Mouse (Mus musculus): ENCODE measurements around the gene Klhl40. TPM values are rescaled to one million over a fixed set of nuclear protein-coding genes. Genes with fewer than 3 reads are reported as not detected.

Gene Klhl40
- total and polyA plus RNA-seq, 2 experiments from 2014 or later: 14.5 to 20.7 TPM

GRCm38 (mm10) chr9:121819073-121819770 lies 41.8 kb downstream of the Klhl40 start:
- H3K27ac ChIP-seq (ENCODE audit: low read depth): no peak overlapping the region
- no peaks in the 10 kb centered on the region for H3K36me3 ChIP-seq (replicated peaks; ENCODE audit: control insufficient read depth, insufficient read depth, low read length)
- no peak overlapping the region for H3K9ac ChIP-seq (replicated peaks; ENCODE audit: low read depth, low read length)
- H3K4me2 ChIP-seq (ENCODE audit: low read depth, low read length): no peak overlapping the region
- no peak overlapping the region for H3K4me3 ChIP-seq (ENCODE audit: low read depth, low read length)
- ATAC-seq (ENCODE audit: insufficient read depth, low read depth) (no peak), DNase-seq (ENCODE audit: low spot score) (no peak)
- no peaks in the 10 kb centered on the region for H3K27me3 ChIP-seq (ENCODE audit: control insufficient read depth, insufficient read depth, low read length)
- H3K9me3 ChIP-seq (replicated peaks; ENCODE audit: control insufficient read depth, low read length): no peaks in the 10 kb centered on the region
- H3K4me1 ChIP-seq (ENCODE audit: control insufficient read depth, insufficient read depth): peaks cover 10% of the 10 kb centered on the region; the same call in 1 of the 2 replicates
- 70% methylated on average over 9 of the region's 9 CpGs for WGBS
- TF ChIP-seq EP300 (IDR thresholded peaks at IDR 0.05; ENCODE audit: low read depth) (no peak), CTCF (IDR thresholded peaks at IDR 0.05; ENCODE audit: low read depth) (no peak)

DNA sequence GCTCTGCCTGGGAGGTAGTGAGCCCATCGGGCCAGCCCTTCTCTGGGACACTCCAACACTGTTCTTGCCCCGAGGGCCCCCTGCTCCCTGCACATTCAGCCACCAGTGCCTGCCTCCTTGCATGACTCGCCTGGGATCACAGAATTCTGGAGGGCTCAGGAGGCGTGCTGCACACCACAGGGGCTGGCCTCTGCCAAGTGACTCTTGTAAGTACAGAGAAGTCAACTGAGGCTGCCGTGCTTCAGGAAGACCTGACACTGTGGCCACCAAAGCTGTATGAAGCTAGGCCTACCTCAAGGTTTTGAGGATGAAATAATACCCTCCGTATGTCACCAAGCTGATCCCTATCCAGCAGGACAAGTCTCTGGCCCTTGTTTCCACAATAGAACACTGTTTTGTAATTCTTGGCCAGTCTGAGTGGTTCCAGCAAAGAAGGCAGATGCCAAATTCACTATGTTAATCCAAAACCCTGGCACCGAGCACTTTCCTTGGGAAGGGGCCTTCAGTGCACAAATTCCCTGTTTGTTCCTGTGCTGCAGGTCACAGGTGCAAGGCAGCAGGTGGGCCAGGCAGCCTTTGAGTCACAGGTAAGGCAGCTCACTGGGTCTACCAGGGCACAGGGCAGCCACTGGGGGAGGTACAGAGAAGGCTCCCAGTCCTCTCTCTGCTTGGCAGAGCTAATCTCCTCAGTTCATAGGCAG lies 42.5 kb downstream of the Klhl40 start:
- H3K27ac ChIP-seq (ENCODE audit: low read depth): no peak overlapping the region
- H3K9ac ChIP-seq (replicated peaks; ENCODE audit: low read depth, low read length): no peak overlapping the region
- H3K9me3 ChIP-seq (replicated peaks; ENCODE audit: control insufficient read depth, low read length): no peaks in the 10 kb centered on the region
- ATAC-seq (ENCODE audit: insufficient read depth, low read depth) (no peak), DNase-seq (ENCODE audit: low spot score) (no peak)
- no peak for TF ChIP-seq CTCF (IDR thresholded peaks at IDR 0.05; ENCODE audit: low read depth)
- no peak for TF ChIP-seq EP300 (IDR thresholded peaks at IDR 0.05; ENCODE audit: low read depth)
- H3K27me3 ChIP-seq (ENCODE audit: control insufficient read depth, insufficient read depth, low read length): no peaks in the 10 kb centered on the region
- no peak overlapping the region for H3K4me3 ChIP-seq (ENCODE audit: low read depth, low read length)
- H3K4me2 ChIP-seq (ENCODE audit: low read depth, low read length): no peak overlapping the region
- WGBS: 41% methylated on average over 7 of the region's 7 CpGs
- H3K36me3 ChIP-seq (replicated peaks; ENCODE audit: control insufficient read depth, insufficient read depth, low read length): no peaks in the 10 kb centered on the region
- peaks cover 10% of the 10 kb centered on the region; the same call in 1 of the 2 replicates for H3K4me1 ChIP-seq (ENCODE audit: control insufficient read depth, insufficient read depth)

DNA sequence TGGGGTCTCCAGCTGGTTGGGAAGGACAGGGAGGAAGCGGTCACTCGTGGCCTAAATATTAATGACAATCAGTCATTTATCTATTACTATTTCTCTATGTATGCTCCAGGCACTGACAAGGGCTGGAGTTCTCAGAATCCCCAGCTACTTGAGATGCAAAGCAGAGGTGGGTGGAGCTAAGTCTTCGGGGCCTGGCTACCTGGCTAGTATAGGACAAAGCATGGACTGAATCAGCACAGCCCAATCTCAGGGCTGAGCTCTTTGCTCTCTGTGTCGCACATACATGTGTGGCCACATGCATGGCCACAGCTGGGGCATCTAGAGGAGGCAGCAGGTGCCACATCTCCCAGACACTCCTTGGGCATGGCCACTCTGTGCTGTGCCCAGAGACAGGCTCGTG lies 43.4 kb downstream of the Klhl40 start:
- no peaks in the 10 kb centered on the region for H3K27me3 ChIP-seq (ENCODE audit: control insufficient read depth, insufficient read depth, low read length)
- H3K4me1 ChIP-seq (ENCODE audit: control insufficient read depth, insufficient read depth): peaks cover 10% of the 10 kb centered on the region; the same call in 1 of the 2 replicates
- H3K36me3 ChIP-seq (replicated peaks; ENCODE audit: control insufficient read depth, insufficient read depth, low read length): no peaks in the 10 kb centered on the region
- DNase-seq (ENCODE audit: low spot score) (no peak), ATAC-seq (ENCODE audit: insufficient read depth, low read depth) (no peak)
- no peak for TF ChIP-seq CTCF (IDR thresholded peaks at IDR 0.05; ENCODE audit: low read depth)
- no peak for TF ChIP-seq EP300 (IDR thresholded peaks at IDR 0.05; ENCODE audit: low read depth)
- 76% methylated on average over 5 of the region's 5 CpGs for WGBS
- H3K27ac ChIP-seq (ENCODE audit: low read depth): no peak overlapping the region
- H3K4me3 ChIP-seq (ENCODE audit: low read depth, low read length): no peak overlapping the region
- H3K4me2 ChIP-seq (ENCODE audit: low read depth, low read length): no peak overlapping the region
- H3K9me3 ChIP-seq (replicated peaks; ENCODE audit: control insufficient read depth, low read length): no peaks in the 10 kb centered on the region
- no peak overlapping the region for H3K9ac ChIP-seq (replicated peaks; ENCODE audit: low read depth, low read length)

- no peak overlapping the region for H3K4me2 ChIP-seq (ENCODE audit: low read depth, low read length)
- H3K9ac ChIP-seq (replicated peaks; ENCODE audit: low read depth, low read length): no peak overlapping the region
- WGBS: 40% methylated on average over 6 of the region's 6 CpGs
- peaks cover 10% of the 10 kb centered on the region; the same call in 1 of the 2 replicates for H3K4me1 ChIP-seq (ENCODE audit: control insufficient read depth, insufficient read depth)
- H3K27me3 ChIP-seq (ENCODE audit: control insufficient read depth, insufficient read depth, low read length): no peaks in the 10 kb centered on the region; the same call in 1 of the 2 replicates
- H3K4me3 ChIP-seq (ENCODE audit: low read depth, low read length): no peak overlapping the region
- ATAC-seq (ENCODE audit: insufficient read depth, low read depth): peak; percentile 54
- DNase-seq (ENCODE audit: low spot score): no peak
- no peak for TF ChIP-seq CTCF (IDR thresholded peaks at IDR 0.05; ENCODE audit: low read depth)
- no peaks in the 10 kb centered on the region for H3K9me3 ChIP-seq (replicated peaks; ENCODE audit: control insufficient read depth, low read length)
- H3K36me3 ChIP-seq (replicated peaks; ENCODE audit: control insufficient read depth, insufficient read depth, low read length): no peaks in the 10 kb centered on the region
- peak overlapping the region; percentile 47 for H3K27ac ChIP-seq (ENCODE audit: low read depth)
Observed at GRCm38 (mm10) chr9:121822585-121822991, 45.2 kb downstream of the Klhl40 start.

DNA sequence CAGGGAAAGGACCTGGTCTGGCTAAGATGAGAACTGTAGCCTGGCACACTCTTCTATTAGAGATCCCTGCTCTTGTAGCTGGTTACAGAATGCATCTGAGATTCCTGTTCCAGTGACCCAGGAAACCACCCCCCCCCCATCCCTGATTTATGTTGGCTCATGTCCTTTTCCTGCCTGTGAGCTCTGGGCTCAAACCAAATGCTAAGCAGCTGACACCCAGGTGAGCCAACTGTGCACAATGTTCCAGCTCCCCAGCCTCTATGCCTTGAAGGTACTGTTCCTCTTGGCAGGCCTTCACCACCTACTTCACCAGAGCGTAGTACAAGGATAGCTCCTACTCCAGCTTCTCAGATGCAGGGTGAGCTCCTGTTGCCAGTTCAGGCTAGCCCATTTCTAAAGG lies 45.6 kb downstream of the Klhl40 start:
- WGBS: 86% methylated on average over 1 of the region's 1 CpGs
- peak; percentile 21; the same call in 1 of the 2 replicates for ATAC-seq (ENCODE audit: insufficient read depth, low read depth)
- H3K27ac ChIP-seq (ENCODE audit: low read depth): peak overlapping the region; percentile 47
- no peak overlapping the region for H3K9ac ChIP-seq (replicated peaks; ENCODE audit: low read depth, low read length)
- no peaks in the 10 kb centered on the region; the same call in 1 of the 2 replicates for H3K27me3 ChIP-seq (ENCODE audit: control insufficient read depth, insufficient read depth, low read length)
- H3K4me2 ChIP-seq (ENCODE audit: low read depth, low read length): no peak overlapping the region
- H3K4me1 ChIP-seq (ENCODE audit: control insufficient read depth, insufficient read depth): peaks cover 10% of the 10 kb centered on the region; the same call in 1 of the 2 replicates
- DNase-seq (ENCODE audit: low spot score): no peak
- H3K4me3 ChIP-seq (ENCODE audit: low read depth, low read length): no peak overlapping the region
- TF ChIP-seq CTCF (IDR thresholded peaks at IDR 0.05; ENCODE audit: low read depth) (no peak), EP300 (IDR thresholded peaks at IDR 0.05; ENCODE audit: low read depth) (no peak)
- H3K36me3 ChIP-seq (replicated peaks; ENCODE audit: control insufficient read depth, insufficient read depth, low read length): no peaks in the 10 kb centered on the region
- no peaks in the 10 kb centered on the region for H3K9me3 ChIP-seq (replicated peaks; ENCODE audit: control insufficient read depth, low read length)

Data from heart, postnatal 0 days (tissue).